Mouse (Mus musculus) embryonic facial prominence, embryonic 10.5 days (tissue): ENCODE data around the gene Osbpl10. TPM values are rescaled to one million over a fixed set of nuclear protein-coding genes. Genes with fewer than 3 reads are reported as not detected.

ENCODE experiments used
- DNase-seq: peaks from one replicate; pipeline ENCODE4 v3.0.0-alpha.2; 2017; ENCODE audit warnings: low spot score
- H3K27ac ChIP-seq: fragments of 300-500 bp; sonication (generic); replicated peaks from 2 replicates; pipeline ENCODE4 v1.5.1; 2016; ENCODE audit warnings: mild to moderate bottlenecking
- H3K27me3 ChIP-seq: fragments of 300-500 bp; sonication (generic); replicated peaks from 2 replicates; pipeline ENCODE4 v1.6.1; 2016; ENCODE audit warnings: low read depth, mild to moderate bottlenecking; ENCODE audit not compliant: poor library complexity, severe bottlenecking
- H3K36me3 ChIP-seq: fragments of 300-500 bp; sonication (generic); replicated peaks from 2 replicates; pipeline ENCODE4 v1.6.1; 2016; ENCODE audit warnings: mild to moderate bottlenecking, moderate library complexity
- H3K4me1 ChIP-seq: fragments of 300-500 bp; sonication (generic); 2 replicates; pipeline ENCODE4 v1.6.1; 2016
- H3K4me3 ChIP-seq: fragments of 300-500 bp; sonication (generic); 2 replicates; pipeline ENCODE4 v1.5.1; 2016; ENCODE audit warnings: mild to moderate bottlenecking, moderate library complexity
- H3K9me3 ChIP-seq: fragments of 300-500 bp; sonication (generic); 2 replicates; pipeline ENCODE4 v1.6.1; 2016; ENCODE audit warnings: mild to moderate bottlenecking
- WGBS: fragments of 180-500 bp; shearing (Covaris S2); methylation state at CpG from one replicate; pipeline ENCODE4 v1.1.7; 2016; 5-methylcytosine and 5-hydroxymethylcytosine counted together
- polyA plus RNA-seq: library from polyadenylated mRNA; unstranded; fragments of >200 nt; fragmentation: Nextera tagmentation; extraction: Ambion mirVana; gene quantifications from 2 replicates; pipeline ENCODE4 v1.2.1, GENCODE M21; 2016

Gene Osbpl10
- polyA plus RNA-seq, 1 experiment from 2014 or later: 1.3 TPM

- Histone ChIP-seq H3K9me3 (no peaks in the 10 kb centered on the region), H3K4me1 (peaks cover 14% of the 10 kb centered on the region), H3K27me3 (no peaks in the 10 kb centered on the region), H3K4me3 (no peak overlapping the region), H3K36me3 (no peaks in the 10 kb centered on the region), H3K27ac (no peak overlapping the region)
- no peak for DNase-seq
- 74% methylated on average over 4 of the region's 4 CpGs for WGBS
These were observed 250.8 kb downstream of the Osbpl10 start for GRCm38 (mm10) chr9:115229145-115229544.

- H3K27me3 ChIP-seq: no peaks in the 10 kb centered on the region
- DNase-seq: no peak
- WGBS: 71% methylated on average over 10 of the region's 10 CpGs
- no peaks in the 10 kb centered on the region for H3K9me3 ChIP-seq
- H3K4me3 ChIP-seq: no peak overlapping the region
- H3K27ac ChIP-seq: 0 out of 2 replicates have a peak overlapping the region, but pooled peaks have one; percentile 3
- no peaks in the 10 kb centered on the region for H3K36me3 ChIP-seq
- peaks cover 14% of the 10 kb centered on the region for H3K4me1 ChIP-seq
These were observed 251.3 kb downstream of the Osbpl10 start for GRCm38 (mm10) chr9:115229676-115230075.

GRCm38 (mm10) chr9:115230141-115230540 is 251.8 kb downstream of the Osbpl10 start:
- H3K27me3 ChIP-seq: no peaks in the 10 kb centered on the region
- DNase-seq: no peak
- H3K4me3 ChIP-seq: no peak overlapping the region
- no peaks in the 10 kb centered on the region for H3K9me3 ChIP-seq
- peaks cover 14% of the 10 kb centered on the region for H3K4me1 ChIP-seq
- WGBS: 18% methylated on average over 3 of the region's 3 CpGs
- H3K36me3 ChIP-seq: no peaks in the 10 kb centered on the region
- peak overlapping the region; percentile 3; the same call in 1 of the 2 replicates for H3K27ac ChIP-seq

- no peaks in the 10 kb centered on the region for H3K9me3 ChIP-seq
- H3K27ac ChIP-seq: no peak overlapping the region
- 90% methylated on average over 3 of the region's 3 CpGs for WGBS
- no peak for DNase-seq
- H3K27me3 ChIP-seq: no peaks in the 10 kb centered on the region
- H3K4me1 ChIP-seq: peaks cover 14% of the 10 kb centered on the region
- no peak overlapping the region for H3K4me3 ChIP-seq
- peaks cover 4% of the 10 kb centered on the region; the same call in 1 of the 2 replicates for H3K36me3 ChIP-seq
These were observed 253.1 kb downstream of the Osbpl10 start for GRCm38 (mm10) chr9:115231476-115231875.

GRCm38 (mm10) chr9:115233721-115234120 is 255.4 kb downstream of the Osbpl10 start:
- Histone ChIP-seq H3K4me1 (peaks cover 14% of the 10 kb centered on the region), H3K4me3 (no peak overlapping the region), H3K27me3 (no peaks in the 10 kb centered on the region), H3K27ac (no peak overlapping the region), H3K9me3 (no peaks in the 10 kb centered on the region), H3K36me3 (peaks cover 11% of the 10 kb centered on the region; the same call in 1 of the 2 replicates)
- WGBS: 92% methylated on average over 5 of the region's 5 CpGs
- DNase-seq: no peak

GRCm38 (mm10) chr9:115234561-115234960 is 256.2 kb downstream of the Osbpl10 start:
- Histone ChIP-seq H3K27me3 (no peaks in the 10 kb centered on the region), H3K27ac (no peak overlapping the region), H3K36me3 (peaks cover 18% of the 10 kb centered on the region; the same call in 1 of the 2 replicates), H3K4me1 (peaks cover 9% of the 10 kb centered on the region), H3K4me3 (no peak overlapping the region), H3K9me3 (no peaks in the 10 kb centered on the region)
- WGBS: 92% methylated on average over 2 of the region's 2 CpGs
- no peak for DNase-seq

GRCm38 (mm10) chr9:115236352-115236841 is 258.0 kb downstream of the Osbpl10 start:
- Histone ChIP-seq H3K9me3 (no peaks in the 10 kb centered on the region), H3K36me3 (peaks cover 36% of the 10 kb centered on the region), H3K27me3 (no peaks in the 10 kb centered on the region), H3K4me3 (no peak overlapping the region), H3K27ac (no peak overlapping the region), H3K4me1 (no peaks in the 10 kb centered on the region)
- WGBS: 91% methylated on average over 8 of the region's 8 CpGs
- DNase-seq: no peak

GRCm38 (mm10) chr9:115237943-115238342 is 259.6 kb downstream of the Osbpl10 start:
- H3K27ac ChIP-seq: no peak overlapping the region
- H3K9me3 ChIP-seq: no peaks in the 10 kb centered on the region
- no peaks in the 10 kb centered on the region for H3K27me3 ChIP-seq
- no peak overlapping the region for H3K4me3 ChIP-seq
- H3K4me1 ChIP-seq: no peaks in the 10 kb centered on the region
- DNase-seq: no peak
- peaks cover 52% of the 10 kb centered on the region for H3K36me3 ChIP-seq

- Histone ChIP-seq H3K27ac (no peak overlapping the region), H3K4me1 (no peaks in the 10 kb centered on the region), H3K36me3 (peaks cover 71% of the 10 kb centered on the region), H3K27me3 (no peaks in the 10 kb centered on the region), H3K9me3 (no peaks in the 10 kb centered on the region), H3K4me3 (no peak overlapping the region)
- DNase-seq: no peak
- WGBS: 92% methylated on average over 5 of the region's 5 CpGs
These were observed 261.5 kb downstream of the Osbpl10 start for GRCm38 (mm10) chr9:115239861-115240260.

GRCm38 (mm10) chr9:115243630-115244029 is 265.3 kb downstream of the Osbpl10 start:
- 81% methylated on average over 6 of the region's 6 CpGs for WGBS
- Histone ChIP-seq H3K4me1 (no peaks in the 10 kb centered on the region), H3K27ac (no peak overlapping the region), H3K36me3 (peaks cover 98% of the 10 kb centered on the region), H3K27me3 (no peaks in the 10 kb centered on the region), H3K9me3 (no peaks in the 10 kb centered on the region), H3K4me3 (no peak overlapping the region)
- DNase-seq: no peak

- Histone ChIP-seq H3K27ac (no peak overlapping the region), H3K36me3 (peaks cover 100% of the 10 kb centered on the region), H3K27me3 (no peaks in the 10 kb centered on the region), H3K4me1 (no peaks in the 10 kb centered on the region), H3K4me3 (no peak overlapping the region), H3K9me3 (no peaks in the 10 kb centered on the region)
- no peak for DNase-seq
- WGBS: 82% methylated on average over 6 of the region's 6 CpGs
These were observed 266.7 kb downstream of the Osbpl10 start for GRCm38 (mm10) chr9:115245092-115245491.

- no peak overlapping the region for H3K27ac ChIP-seq
- peaks cover 99% of the 10 kb centered on the region for H3K36me3 ChIP-seq
- H3K4me1 ChIP-seq: no peaks in the 10 kb centered on the region
- H3K4me3 ChIP-seq: no peak overlapping the region
- no peaks in the 10 kb centered on the region for H3K9me3 ChIP-seq
- no peaks in the 10 kb centered on the region for H3K27me3 ChIP-seq
- DNase-seq: no peak
- WGBS: 88% methylated on average over 5 of the region's 5 CpGs
These were observed 270.8 kb downstream of the Osbpl10 start for GRCm38 (mm10) chr9:115249145-115249544.

- no peak overlapping the region for H3K4me3 ChIP-seq
- H3K27ac ChIP-seq: no peak overlapping the region
- H3K4me1 ChIP-seq: no peaks in the 10 kb centered on the region
- DNase-seq: no peak
- no peaks in the 10 kb centered on the region for H3K9me3 ChIP-seq
- WGBS: 89% methylated on average over 6 of the region's 6 CpGs
- H3K27me3 ChIP-seq: no peaks in the 10 kb centered on the region
- peaks cover 80% of the 10 kb centered on the region for H3K36me3 ChIP-seq
These were observed 279.4 kb downstream of the Osbpl10 start for GRCm38 (mm10) chr9:115257733-115258286.
